Mouse (Mus musculus): ENCODE data around the gene Celf2. TPM values are rescaled to one million over a fixed set of nuclear protein-coding genes. Genes with fewer than 3 reads are reported as not detected.

Celf2 gene
- polyA plus RNA-seq, 1 experiment from 2014 or later = 35.4 TPM

DNA sequence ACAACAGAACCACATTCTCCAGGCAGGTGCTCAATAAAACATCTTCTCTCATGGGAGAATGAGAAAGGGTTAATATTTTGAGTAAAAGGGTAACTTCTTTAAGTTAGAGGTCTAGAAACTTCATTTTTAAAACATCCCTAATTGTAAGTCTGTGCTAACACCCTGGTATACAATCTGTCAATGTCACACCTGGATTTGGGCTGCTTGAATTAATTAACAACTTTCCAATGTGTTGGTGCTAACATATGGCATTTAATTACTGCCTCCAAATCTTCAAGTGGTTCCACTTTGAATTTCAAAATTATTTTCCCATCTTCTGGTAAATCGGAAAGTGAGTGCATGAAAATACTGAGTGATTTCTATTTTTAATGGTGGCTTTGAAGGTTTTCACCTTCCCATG, 890.9 kb downstream of the Celf2 start:
- Histone ChIP-seq H3K9ac (ENCODE audit: low read depth, low read length) (no peak overlapping the region), H3K4me2 (ENCODE audit: low read depth, low read length) (no peak overlapping the region), H3K27me3 (replicated peaks; ENCODE audit: control insufficient read depth, insufficient read depth, low read length) (no peaks in the 10 kb centered on the region), H3K36me3 (ENCODE audit: control insufficient read depth, insufficient read depth, low read length) (no peaks in the 10 kb centered on the region), H3K9me3 (ENCODE audit: control insufficient read depth, low read length) (no peaks in the 10 kb centered on the region), H3K4me3 (ENCODE audit: low read length) (no peak overlapping the region), H3K27ac (ENCODE audit: low read length) (no peak overlapping the region), H3K4me1 (ENCODE audit: control insufficient read depth, insufficient read depth, low read length) (no peaks in the 10 kb centered on the region)
- 91% methylated on average over 1 of the region's 1 CpGs for WGBS
- ATAC-seq = no peak

DNA sequence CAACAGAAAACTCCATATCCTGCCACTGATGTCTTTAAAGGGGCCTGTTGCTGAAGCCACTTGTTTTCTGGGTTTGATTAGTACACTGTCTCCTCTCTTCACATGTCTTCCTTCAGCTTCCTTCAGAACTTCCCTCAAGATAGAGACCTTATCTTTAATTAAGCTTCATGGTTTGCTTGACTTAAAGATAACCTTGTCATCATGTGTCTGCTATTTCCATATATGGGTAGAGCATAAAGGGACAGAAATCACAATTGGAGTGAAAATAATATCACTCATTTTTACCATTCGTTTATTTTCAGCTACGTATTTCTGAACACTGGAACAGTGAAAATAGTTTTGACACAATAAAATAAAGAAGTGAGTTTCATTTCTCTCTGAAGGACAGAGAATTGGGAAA, 905.0 kb downstream of the Celf2 start:
- Histone ChIP-seq H3K4me1 (ENCODE audit: control insufficient read depth, insufficient read depth, low read length) (no peaks in the 10 kb centered on the region), H3K4me3 (ENCODE audit: low read length) (no peak overlapping the region), H3K27ac (ENCODE audit: low read length) (no peak overlapping the region), H3K27me3 (replicated peaks; ENCODE audit: control insufficient read depth, insufficient read depth, low read length) (no peaks in the 10 kb centered on the region), H3K9ac (ENCODE audit: low read depth, low read length) (no peak overlapping the region), H3K36me3 (ENCODE audit: control insufficient read depth, insufficient read depth, low read length) (no peaks in the 10 kb centered on the region), H3K9me3 (ENCODE audit: control insufficient read depth, low read length) (no peaks in the 10 kb centered on the region), H3K4me2 (ENCODE audit: low read depth, low read length) (no peak overlapping the region)
- no peak for ATAC-seq
- WGBS = 88% methylated on average over 2 of the region's 2 CpGs

DNA sequence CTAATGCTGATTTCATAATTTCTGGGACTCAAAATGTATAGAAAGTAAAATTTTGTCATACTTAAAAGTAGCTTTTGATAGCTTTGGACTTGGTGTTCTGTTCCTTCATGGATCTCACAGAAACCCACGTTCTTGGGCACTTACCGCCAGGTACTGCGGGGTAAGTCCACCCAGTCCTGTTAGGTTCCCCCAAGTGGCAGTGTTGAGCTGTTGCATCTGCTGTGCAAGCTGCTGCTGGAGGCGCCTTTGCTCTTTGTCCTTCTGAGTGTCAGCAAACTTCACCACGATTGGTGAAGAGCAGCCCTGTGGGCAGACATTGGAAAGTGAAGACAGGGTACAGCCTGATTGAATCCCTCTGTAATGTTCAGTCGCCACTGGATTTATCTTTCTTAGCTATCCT, 905.5 kb downstream of the Celf2 start:
- 77% methylated on average over 6 of the region's 6 CpGs for WGBS
- H3K27ac ChIP-seq (ENCODE audit: low read length) = no peak overlapping the region
- H3K9me3 ChIP-seq (ENCODE audit: control insufficient read depth, low read length) = no peaks in the 10 kb centered on the region
- H3K9ac ChIP-seq (ENCODE audit: low read depth, low read length) = no peak overlapping the region
- no peak overlapping the region for H3K4me2 ChIP-seq (ENCODE audit: low read depth, low read length)
- no peaks in the 10 kb centered on the region for H3K27me3 ChIP-seq (replicated peaks; ENCODE audit: control insufficient read depth, insufficient read depth, low read length)
- ATAC-seq = no peak
- H3K4me1 ChIP-seq (ENCODE audit: control insufficient read depth, insufficient read depth, low read length) = no peaks in the 10 kb centered on the region
- no peaks in the 10 kb centered on the region for H3K36me3 ChIP-seq (ENCODE audit: control insufficient read depth, insufficient read depth, low read length)
- no peak overlapping the region for H3K4me3 ChIP-seq (ENCODE audit: low read length)

DNA sequence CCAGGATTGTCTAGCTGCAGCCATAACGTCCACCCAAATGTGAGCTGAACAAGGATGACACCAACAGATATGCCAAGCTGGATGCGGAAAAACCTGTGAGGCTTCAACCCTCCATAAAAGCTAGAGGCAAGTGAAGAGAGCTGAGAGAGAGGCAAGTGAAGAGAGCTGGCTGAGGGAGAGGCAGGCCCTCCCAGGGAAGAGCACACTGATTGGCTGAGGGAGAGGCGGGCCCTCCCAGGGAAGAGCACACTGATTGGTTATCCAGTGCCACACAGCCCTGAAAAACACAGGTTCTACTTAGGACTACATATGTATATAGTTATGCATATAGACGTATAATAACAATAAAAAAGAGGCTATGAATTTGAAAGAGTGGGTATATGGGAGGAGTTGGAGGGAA, 907.2 kb downstream of the Celf2 start:
- Histone ChIP-seq H3K4me3 (ENCODE audit: low read length) (no peak overlapping the region), H3K27ac (ENCODE audit: low read length) (no peak overlapping the region), H3K9me3 (ENCODE audit: control insufficient read depth, low read length) (no peaks in the 10 kb centered on the region), H3K4me1 (ENCODE audit: control insufficient read depth, insufficient read depth, low read length) (no peaks in the 10 kb centered on the region), H3K36me3 (ENCODE audit: control insufficient read depth, insufficient read depth, low read length) (no peaks in the 10 kb centered on the region), H3K9ac (ENCODE audit: low read depth, low read length) (no peak overlapping the region), H3K4me2 (ENCODE audit: low read depth, low read length) (no peak overlapping the region), H3K27me3 (replicated peaks; ENCODE audit: control insufficient read depth, insufficient read depth, low read length) (no peaks in the 10 kb centered on the region)
- 85% methylated on average over 4 of the region's 4 CpGs for whole genome bisulfite sequencing
- ATAC-seq = no peak

DNA sequence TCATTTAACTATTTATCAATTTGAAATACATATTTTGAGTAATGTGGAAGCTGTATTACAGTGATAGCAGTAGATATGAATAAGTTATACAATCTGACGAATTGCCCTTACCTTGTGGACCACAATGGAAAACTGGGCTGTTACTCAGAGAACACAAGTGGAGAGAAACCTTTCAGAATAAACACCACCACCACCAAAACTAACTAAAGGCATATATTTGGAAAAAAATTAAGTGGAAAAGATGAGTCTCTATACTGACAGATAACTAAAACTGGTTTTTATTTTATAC, 910.5 kb downstream of the Celf2 start:
- no peak for ATAC-seq
- no peak overlapping the region for H3K4me3 ChIP-seq (ENCODE audit: low read length)
- H3K36me3 ChIP-seq (ENCODE audit: control insufficient read depth, insufficient read depth, low read length) = no peaks in the 10 kb centered on the region
- no peak overlapping the region for H3K4me2 ChIP-seq (ENCODE audit: low read depth, low read length)
- no peak overlapping the region for H3K9ac ChIP-seq (ENCODE audit: low read depth, low read length)
- H3K27me3 ChIP-seq (replicated peaks; ENCODE audit: control insufficient read depth, insufficient read depth, low read length) = no peaks in the 10 kb centered on the region
- 84% methylated on average over 1 of the region's 1 CpGs for WGBS
- H3K4me1 ChIP-seq (ENCODE audit: control insufficient read depth, insufficient read depth, low read length) = no peaks in the 10 kb centered on the region
- H3K9me3 ChIP-seq (ENCODE audit: control insufficient read depth, low read length) = no peaks in the 10 kb centered on the region
- no peak overlapping the region for H3K27ac ChIP-seq (ENCODE audit: low read length)

DNA sequence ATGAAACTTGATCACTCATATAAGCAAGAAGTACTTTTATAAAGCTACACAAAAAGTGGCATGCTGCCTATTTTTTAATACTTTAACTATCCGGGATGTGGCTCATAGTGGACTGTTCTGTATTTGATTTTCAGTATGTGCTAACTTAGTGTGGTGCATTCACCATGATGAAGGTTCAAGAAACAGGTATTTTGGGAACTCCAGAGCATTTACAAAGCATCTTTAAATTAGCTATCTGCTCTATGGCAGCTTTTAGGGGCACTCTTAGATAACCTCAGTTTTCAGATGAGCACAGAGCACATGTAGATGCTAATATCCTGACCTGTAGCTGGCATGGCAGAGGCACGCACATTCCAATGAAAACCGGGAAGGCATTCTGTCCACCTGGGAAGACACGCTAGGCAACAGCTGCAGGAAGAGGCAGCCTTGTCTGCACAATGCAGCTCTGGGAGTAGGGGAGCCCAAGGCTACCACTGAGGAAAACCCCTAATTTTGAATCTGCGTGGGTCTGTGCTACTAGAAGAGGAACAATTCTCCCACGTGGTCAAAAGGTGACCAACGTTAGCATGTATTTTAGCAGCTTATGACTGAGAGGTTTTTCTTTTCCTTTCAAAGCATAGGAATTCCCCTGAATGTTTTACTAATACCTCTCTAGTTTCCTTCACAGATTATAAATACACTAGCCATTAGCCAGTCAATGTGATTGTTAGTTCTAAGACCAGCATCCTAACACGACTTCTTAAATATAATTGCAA, 911.1 kb downstream of the Celf2 start:
- H3K4me2 ChIP-seq (ENCODE audit: low read depth, low read length) = no peak overlapping the region
- 76% methylated on average over 8 of the region's 8 CpGs for WGBS
- H3K9me3 ChIP-seq (ENCODE audit: control insufficient read depth, low read length) = no peaks in the 10 kb centered on the region
- H3K27ac ChIP-seq (ENCODE audit: low read length) = no peak overlapping the region
- ATAC-seq = no peak
- H3K4me3 ChIP-seq (ENCODE audit: low read length) = no peak overlapping the region
- H3K4me1 ChIP-seq (ENCODE audit: control insufficient read depth, insufficient read depth, low read length) = no peaks in the 10 kb centered on the region
- no peak overlapping the region for H3K9ac ChIP-seq (ENCODE audit: low read depth, low read length)
- no peaks in the 10 kb centered on the region for H3K36me3 ChIP-seq (ENCODE audit: control insufficient read depth, insufficient read depth, low read length)
- no peaks in the 10 kb centered on the region for H3K27me3 ChIP-seq (replicated peaks; ENCODE audit: control insufficient read depth, insufficient read depth, low read length)

DNA sequence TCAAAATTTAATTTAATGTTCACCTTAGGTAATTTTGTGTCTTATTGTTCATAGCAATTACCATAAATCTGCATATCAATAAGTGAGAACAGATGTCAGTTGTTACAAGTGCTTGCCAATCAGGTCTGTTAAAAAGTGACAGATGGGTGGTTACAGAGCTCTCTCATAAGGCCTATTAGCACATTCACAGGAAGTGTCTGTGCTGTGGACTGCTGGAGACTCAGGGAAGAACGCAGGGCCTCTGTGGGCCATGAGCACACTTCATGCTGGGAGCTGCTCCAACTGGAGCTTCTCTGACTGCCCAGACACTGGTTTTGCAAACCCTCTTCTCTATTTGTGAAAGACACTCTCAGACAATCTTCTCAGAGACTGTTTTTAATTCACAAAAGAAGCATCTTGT, 914.6 kb downstream of the Celf2 start:
- H3K27me3 ChIP-seq (replicated peaks; ENCODE audit: control insufficient read depth, insufficient read depth, low read length) = no peaks in the 10 kb centered on the region
- H3K36me3 ChIP-seq (ENCODE audit: control insufficient read depth, insufficient read depth, low read length) = no peaks in the 10 kb centered on the region
- H3K9me3 ChIP-seq (ENCODE audit: control insufficient read depth, low read length) = no peaks in the 10 kb centered on the region
- H3K4me1 ChIP-seq (ENCODE audit: control insufficient read depth, insufficient read depth, low read length) = no peaks in the 10 kb centered on the region
- H3K27ac ChIP-seq (ENCODE audit: low read length) = no peak overlapping the region
- H3K4me2 ChIP-seq (ENCODE audit: low read depth, low read length) = no peak overlapping the region
- no peak overlapping the region for H3K4me3 ChIP-seq (ENCODE audit: low read length)
- WGBS = 43% methylated on average over 1 of the region's 1 CpGs
- no peak overlapping the region for H3K9ac ChIP-seq (ENCODE audit: low read depth, low read length)
- no peak for ATAC-seq

DNA sequence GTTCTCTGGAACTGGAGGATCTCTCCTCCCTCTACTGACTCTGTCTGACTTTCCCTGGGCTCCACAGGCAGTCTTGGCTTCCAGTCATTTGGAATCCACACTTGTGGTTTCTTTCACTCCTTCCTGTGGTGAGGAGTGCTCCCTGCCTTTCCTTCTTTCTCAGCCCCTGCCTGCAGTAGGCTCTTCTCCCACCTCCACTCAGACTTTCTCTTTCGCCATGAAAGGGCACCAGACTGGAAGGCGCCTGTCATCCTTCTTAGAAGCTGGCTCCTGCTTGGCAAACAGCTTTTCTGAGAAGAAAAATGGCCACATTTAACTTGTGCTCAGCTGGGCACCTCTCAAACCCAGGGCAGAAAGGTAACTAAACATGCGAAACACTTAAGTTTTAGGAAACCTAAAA, 915.2 kb downstream of the Celf2 start:
- no peaks in the 10 kb centered on the region for H3K36me3 ChIP-seq (ENCODE audit: control insufficient read depth, insufficient read depth, low read length)
- H3K4me2 ChIP-seq (ENCODE audit: low read depth, low read length) = no peak overlapping the region
- H3K4me3 ChIP-seq (ENCODE audit: low read length) = no peak overlapping the region
- no peaks in the 10 kb centered on the region for H3K27me3 ChIP-seq (replicated peaks; ENCODE audit: control insufficient read depth, insufficient read depth, low read length)
- no peak for ATAC-seq
- no peaks in the 10 kb centered on the region for H3K4me1 ChIP-seq (ENCODE audit: control insufficient read depth, insufficient read depth, low read length)
- H3K27ac ChIP-seq (ENCODE audit: low read length) = no peak overlapping the region
- no peak overlapping the region for H3K9ac ChIP-seq (ENCODE audit: low read depth, low read length)
- 83% methylated on average over 3 of the region's 3 CpGs for WGBS
- H3K9me3 ChIP-seq (ENCODE audit: control insufficient read depth, low read length) = no peaks in the 10 kb centered on the region

DNA sequence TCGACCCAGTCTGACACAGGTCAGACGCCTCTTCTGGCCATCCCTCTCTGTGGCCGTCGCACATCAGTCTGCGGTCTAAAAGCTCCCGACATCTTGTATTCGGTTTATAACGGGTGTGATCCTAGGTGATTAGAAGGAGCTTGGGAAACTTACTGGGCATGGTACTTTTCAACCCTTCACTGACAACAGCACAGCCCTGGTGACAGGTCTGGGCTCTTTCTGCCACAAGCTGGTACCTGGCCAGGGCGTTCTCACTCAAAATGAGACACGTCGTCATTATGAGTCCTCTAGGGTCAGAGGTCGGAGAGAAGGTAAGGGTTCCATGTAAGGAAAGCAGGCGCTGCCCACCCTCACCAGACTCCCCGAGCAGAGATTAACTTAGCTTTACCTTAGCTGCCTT, 915.6 kb downstream of the Celf2 start:
- Histone ChIP-seq H3K4me2 (ENCODE audit: low read depth, low read length) (no peak overlapping the region), H3K9ac (ENCODE audit: low read depth, low read length) (no peak overlapping the region), H3K27ac (ENCODE audit: low read length) (no peak overlapping the region), H3K27me3 (replicated peaks; ENCODE audit: control insufficient read depth, insufficient read depth, low read length) (no peaks in the 10 kb centered on the region), H3K36me3 (ENCODE audit: control insufficient read depth, insufficient read depth, low read length) (no peaks in the 10 kb centered on the region), H3K4me1 (ENCODE audit: control insufficient read depth, insufficient read depth, low read length) (no peaks in the 10 kb centered on the region), H3K4me3 (ENCODE audit: low read length) (no peak overlapping the region), H3K9me3 (ENCODE audit: control insufficient read depth, low read length) (no peaks in the 10 kb centered on the region)
- 79% methylated on average over 14 of the region's 14 CpGs for WGBS
- ATAC-seq = no peak

DNA sequence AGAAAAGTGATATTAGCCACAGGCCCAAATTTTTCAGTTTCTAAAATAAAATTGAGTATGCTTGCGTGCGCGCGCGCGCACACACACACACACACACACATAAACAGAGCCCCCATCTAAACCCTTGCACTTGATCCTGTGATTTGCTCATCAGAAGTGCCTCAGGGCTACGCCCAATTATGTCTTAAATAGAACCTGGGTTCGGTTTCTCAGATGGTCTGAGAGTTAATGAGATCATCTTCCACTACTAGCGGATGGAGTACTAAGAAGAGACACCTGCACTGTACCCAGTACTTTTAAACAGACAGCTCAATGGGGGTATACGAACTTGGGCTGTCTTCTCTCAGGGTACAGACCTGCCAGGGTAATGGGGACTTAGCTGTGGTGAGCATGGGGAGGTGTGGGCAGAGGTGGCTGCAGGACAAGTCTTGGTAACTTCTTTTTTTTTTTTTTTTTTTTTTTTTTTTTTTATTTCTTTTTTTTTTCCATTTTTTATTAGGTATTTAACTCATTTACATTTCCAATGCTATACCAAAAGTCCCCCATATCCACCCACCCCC, 923.2 kb downstream of the Celf2 start:
- Histone ChIP-seq H3K36me3 (ENCODE audit: control insufficient read depth, insufficient read depth, low read length) (0 out of 2 replicates have a peak, but pooled peaks cover 2% of the 10 kb centered on the region), H3K4me2 (ENCODE audit: low read depth, low read length) (no peak overlapping the region), H3K4me1 (ENCODE audit: control insufficient read depth, insufficient read depth, low read length) (0 out of 2 replicates have a peak, but pooled peaks cover 2% of the 10 kb centered on the region), H3K9me3 (ENCODE audit: control insufficient read depth, low read length) (no peaks in the 10 kb centered on the region), H3K27ac (ENCODE audit: low read length) (no peak overlapping the region), H3K27me3 (replicated peaks; ENCODE audit: control insufficient read depth, insufficient read depth, low read length) (no peaks in the 10 kb centered on the region), H3K9ac (ENCODE audit: low read depth, low read length) (no peak overlapping the region), H3K4me3 (ENCODE audit: low read length) (no peak overlapping the region)
- no peak for ATAC-seq
- 94% methylated on average over 10 of the region's 10 CpGs for WGBS

All from intestine, embryonic 16.5 days (tissue).